Mouse (Mus musculus): Measurements from ENCODE around the gene Dennd4a. TPM values are rescaled to one million over a fixed set of nuclear protein-coding genes. Genes with fewer than 3 reads are reported as not detected.
A peak's percentile ranks its signal among the peaks of the same experiment; 100 is the strongest.

Gene Dennd4a
- total and polyA plus RNA-seq, 3 experiments: 22.6 to 41.1 (median 37.1) TPM

- Histone ChIP-seq H3K9ac (ENCODE audit: insufficient read depth, low read depth) (no peak overlapping the region), H3K36me3 (replicated peaks in 1 of 2; ENCODE audit: control insufficient read depth in 1 of 2, insufficient read depth in 1 of 2, low read length in 1 of 2) (peaks cover 66 to 89% of the 10 kb centered on the region in 2 experiments), H3K79me2 (replicated peaks; ENCODE audit: control insufficient read depth, extremely low read depth, insufficient read depth, poor library complexity, severe bottlenecking) (no peaks in the 10 kb centered on the region), H3K4me2 (ENCODE audit: insufficient read depth, low read depth, poor library complexity, severe bottlenecking) (no peak overlapping the region), H3K27ac (ENCODE audit: insufficient read depth, low read depth) (no peak overlapping the region), H3K4me1 (ENCODE audit: control insufficient read depth in 1 of 2, insufficient read depth in 2 of 2) (peaks cover 0 to 16% of the 10 kb centered on the region in 2 experiments; a peak in 1 of 4 replicates), H3K4me3 (replicated peaks in 1 of 3; ENCODE audit: low read depth in 2 of 3, low read length in 2 of 3, poor library complexity in 1 of 3) (no peak overlapping the region), H3K27me3 (replicated peaks) (no peaks in the 10 kb centered on the region), H3K9me3 (replicated peaks; ENCODE audit: low read length) (peaks cover 2% of the 10 kb centered on the region)
- TF ChIP-seq MAFK (IDR thresholded peaks at IDR 0.05; ENCODE audit: insufficient replicate concordance, low read length) (no peak), ZNF384 (IDR thresholded peaks at IDR 0.05; ENCODE audit: low read depth, low read length) (no peak), CTCF (conservative IDR thresholded peaks at IDR 0.05 in 1 of 2, IDR thresholded peaks at IDR 0.05 in 1 of 2; ENCODE audit: low read depth in 2 of 2, low read length in 2 of 2) (no peak), BHLHE40 (IDR thresholded peaks at IDR 0.05; ENCODE audit: low read depth, low read length) (peak; percentile 49; the same call in 1 of the 2 replicates), EP300 (IDR thresholded peaks at IDR 0.05; ENCODE audit: low read length) (no peak), MEF2A (IDR thresholded peaks at IDR 0.05; ENCODE audit: borderline replicate concordance, low read depth, low read length) (no peak), POLR2A (IDR thresholded peaks at IDR 0.05; ENCODE audit: low read depth, low read length) (no peak), GABPA (IDR thresholded peaks at IDR 0.05; ENCODE audit: insufficient replicate concordance, low read depth, low read length) (no peak), HCFC1 (IDR thresholded peaks at IDR 0.05; ENCODE audit: low read depth, low read length) (no peak), SIN3A (IDR thresholded peaks at IDR 0.05; ENCODE audit: low read length) (no peak), CHD1 (IDR thresholded peaks at IDR 0.05; ENCODE audit: low read depth, low read length) (no peak), PAX5 (IDR thresholded peaks at IDR 0.05; ENCODE audit: low read length) (no peak), MXI1 (IDR thresholded peaks at IDR 0.05; ENCODE audit: low read depth, low read length) (0 out of 2 replicates have a peak, but pooled peaks have one; percentile 27), NELFE (IDR thresholded peaks at IDR 0.05; ENCODE audit: low read depth, low read length) (no peak), CHD2 (IDR thresholded peaks at IDR 0.05; ENCODE audit: low read length) (no peak), ELF1 (IDR thresholded peaks at IDR 0.05; ENCODE audit: low read depth, low read length) (no peak), JUND (conservative IDR thresholded peaks at IDR 0.05; ENCODE audit: low read depth, low read length) (no peak)
- DNase-seq (ENCODE audit: extremely low read depth): peak; percentile 20
- in situ Hi-C loops (cut with MboI; ENCODE audit: low pct_ligation_motif_present, low pct_unique_long_range_greater_than_20kb, low sequenced_read_pairs) (no loop called here), dilution Hi-C loops (cut with MboI; ENCODE audit: extremely low pct_ligation_motif_present, extremely low pct_unique_long_range_greater_than_20kb, low sequenced_read_pairs) (no loop called here)
Observed at GRCm38 (mm10) chr9:64914629-64915028, 103.5 kb downstream of the Dennd4a start.

- no peak for TF ChIP-seq ZKSCAN1 (IDR thresholded peaks at IDR 0.05; ENCODE audit: borderline replicate concordance, low read depth, low read length)
- TF ChIP-seq SMC3 (IDR thresholded peaks at IDR 0.05; ENCODE audit: low read depth, low read length): no peak
- no peak for TF ChIP-seq EP300 (IDR thresholded peaks at IDR 0.05; ENCODE audit: low read length)
- no peak for TF ChIP-seq ETS1 (conservative IDR thresholded peaks at IDR 0.05; ENCODE audit: low read depth, low read length)
- no peak for TF ChIP-seq TCF12 (IDR thresholded peaks at IDR 0.05; ENCODE audit: low read depth, low read length)
- no peak for TF ChIP-seq NELFE (IDR thresholded peaks at IDR 0.05; ENCODE audit: low read depth, low read length)
- no peak for TF ChIP-seq MAFK (IDR thresholded peaks at IDR 0.05; ENCODE audit: insufficient replicate concordance, low read length)
- TF ChIP-seq CHD2 (IDR thresholded peaks at IDR 0.05; ENCODE audit: low read length): no peak
- TF ChIP-seq ZNF384 (IDR thresholded peaks at IDR 0.05; ENCODE audit: low read depth, low read length): no peak
- TF ChIP-seq IRF4 (IDR thresholded peaks at IDR 0.05; ENCODE audit: low read depth, low read length): no peak
- no peak for TF ChIP-seq HCFC1 (IDR thresholded peaks at IDR 0.05; ENCODE audit: low read depth, low read length)
- Histone ChIP-seq H3K4me2 (ENCODE audit: insufficient read depth, low read depth, poor library complexity, severe bottlenecking) (no peak overlapping the region), H3K9me3 (replicated peaks; ENCODE audit: low read length) (no peaks in the 10 kb centered on the region), H3K36me3 (replicated peaks in 1 of 2; ENCODE audit: control insufficient read depth in 1 of 2, insufficient read depth in 1 of 2, low read length in 1 of 2) (peaks cover 57 to 84% of the 10 kb centered on the region in 2 experiments), H3K27me3 (replicated peaks) (no peaks in the 10 kb centered on the region), H3K9ac (ENCODE audit: insufficient read depth, low read depth) (no peak overlapping the region), H3K4me1 (ENCODE audit: control insufficient read depth in 1 of 2, insufficient read depth in 2 of 2) (peaks cover 0 to 13% of the 10 kb centered on the region in 2 experiments; a peak in 1 of 4 replicates), H3K27ac (ENCODE audit: insufficient read depth, low read depth) (no peak overlapping the region), H3K79me2 (replicated peaks; ENCODE audit: control insufficient read depth, extremely low read depth, insufficient read depth, poor library complexity, severe bottlenecking) (no peaks in the 10 kb centered on the region), H3K4me3 (replicated peaks in 1 of 3; ENCODE audit: low read depth in 2 of 3, low read length in 2 of 3, poor library complexity in 1 of 3) (no peak overlapping the region)
- DNase-seq (ENCODE audit: extremely low read depth): no peak
- dilution Hi-C loops (cut with MboI; ENCODE audit: extremely low pct_ligation_motif_present, extremely low pct_unique_long_range_greater_than_20kb, low sequenced_read_pairs): no loop called here
- in situ Hi-C loops (cut with MboI; ENCODE audit: low pct_ligation_motif_present, low pct_unique_long_range_greater_than_20kb, low sequenced_read_pairs): no loop called here
Observed at GRCm38 (mm10) chr9:64918560-64918959, 107.4 kb downstream of the Dennd4a start.

Measured in CH12.LX (cell line).